Mouse (Mus musculus) left cerebral cortex, postnatal 36 days (tissue): ENCODE data around the gene Prr19. TPM values are rescaled to one million over a fixed set of nuclear protein-coding genes. Genes with fewer than 3 reads are reported as not detected.
"Not testable (repeated sequence)": the region's sequence is repeated elsewhere in the genome, so short reads cannot be mapped to it uniquely, and the experiment has no call there.

Experiments
- DNase-seq, 2 experiments: peaks; one replicate each; pipeline ENCODE4 v3.0.0; 2021 to 2022; ENCODE audit warnings: low spot score in 2 of 2, mixed read lengths in 1 of 2
- intact Hi-C: fragments of 180-260 bp; cut with DNase I; formaldehyde crosslinking; loops from one replicate; pipeline ENCODE4 v1.15.1; 2025
- total RNA-seq, 2 experiments: library from RNA; stranded (reverse); gene quantifications; 2 replicates each; pipeline ENCODE4 v1.2.3; 2021

The Prr19 gene
- total RNA-seq, 2 experiments from 2014 or later, result not detected

DNA sequence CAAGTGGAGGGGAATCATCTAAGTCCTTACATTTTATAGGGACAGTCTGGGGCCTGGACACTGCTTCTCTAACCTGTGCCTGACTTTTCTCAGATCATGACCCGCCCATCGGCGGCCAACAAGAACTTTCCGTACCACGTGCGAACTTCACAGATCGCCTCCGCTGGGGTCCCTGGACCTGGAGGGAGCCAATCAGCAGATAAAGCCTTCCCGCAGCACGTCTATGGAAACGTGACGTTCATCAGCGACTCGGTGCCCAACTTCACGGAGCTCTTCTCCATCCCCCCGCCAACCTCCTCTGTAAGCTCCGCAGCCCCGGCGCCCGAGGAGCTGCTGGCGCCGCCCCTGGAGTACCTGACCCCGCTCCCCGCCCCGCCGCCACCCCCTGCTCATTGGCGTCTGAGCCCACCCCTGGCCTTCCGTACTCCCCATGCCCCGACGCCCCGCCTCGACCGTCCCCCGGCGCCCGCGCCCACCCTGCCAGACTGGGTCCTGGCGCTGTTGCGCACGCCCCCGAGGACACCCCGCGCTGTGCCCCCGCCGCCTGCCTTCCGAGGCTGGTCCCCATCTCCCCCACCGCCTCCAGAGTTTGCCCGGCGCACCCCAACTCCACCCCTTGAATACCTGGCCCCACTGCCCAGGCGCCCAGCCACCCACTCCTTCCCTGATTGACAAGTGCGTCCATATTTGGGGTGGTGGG, 13.5 kb downstream of the Prr19 start:
- intact Hi-C loops, result loop anchor here (10.0 kb wide), 2 partner anchors 240 to 430 kb away; partner anchors contain the start of genes Grik5, Rps19 and Zfp574

DNA sequence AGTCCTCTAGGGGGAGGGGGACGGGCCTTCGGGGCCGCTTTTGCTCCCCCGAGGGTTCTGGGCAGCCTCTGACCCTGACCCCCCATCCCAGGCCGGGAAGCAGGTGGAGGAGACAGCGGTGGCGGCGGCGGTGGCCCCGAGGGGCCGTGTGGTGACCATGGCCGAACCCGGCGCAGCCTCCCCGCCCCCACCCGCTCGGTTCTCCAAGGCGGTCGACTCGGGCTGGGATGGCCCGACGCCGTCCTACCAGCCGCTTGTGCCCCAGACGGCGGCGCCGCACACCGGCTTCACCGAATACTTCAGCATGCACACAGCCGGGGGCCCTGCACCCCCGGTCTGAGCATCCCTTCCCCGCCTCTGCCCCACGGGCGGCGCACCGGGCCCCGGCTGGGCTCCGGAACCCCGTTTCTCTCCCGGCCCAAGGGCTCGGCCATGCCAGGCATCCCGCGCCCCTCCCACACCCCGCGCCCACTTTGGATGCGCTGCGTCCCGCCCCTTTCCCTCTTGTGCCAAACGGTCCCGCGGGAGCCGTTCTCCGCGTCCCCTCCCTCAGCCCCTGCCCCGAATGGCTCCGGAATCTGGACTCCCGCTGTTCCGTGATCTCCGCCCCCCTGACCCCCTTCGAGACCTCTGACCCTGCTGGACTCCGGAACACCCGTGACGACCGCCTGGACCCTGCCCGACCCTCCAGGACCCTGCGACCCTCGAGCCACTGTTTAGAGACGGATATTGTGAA, 14.3 kb downstream of the Prr19 start:
- DNase-seq, result no peak
- intact Hi-C loops, result loop anchor here (1.0 to 10.0 kb wide), 5 partner anchors 37 to 431 kb away; partner anchors contain the start of genes Grik5, Rps19 and Zfp574

More for the DNA sequence above, 13.5 kb downstream of the Prr19 start:
- DNase-seq, result no peak

DNA sequence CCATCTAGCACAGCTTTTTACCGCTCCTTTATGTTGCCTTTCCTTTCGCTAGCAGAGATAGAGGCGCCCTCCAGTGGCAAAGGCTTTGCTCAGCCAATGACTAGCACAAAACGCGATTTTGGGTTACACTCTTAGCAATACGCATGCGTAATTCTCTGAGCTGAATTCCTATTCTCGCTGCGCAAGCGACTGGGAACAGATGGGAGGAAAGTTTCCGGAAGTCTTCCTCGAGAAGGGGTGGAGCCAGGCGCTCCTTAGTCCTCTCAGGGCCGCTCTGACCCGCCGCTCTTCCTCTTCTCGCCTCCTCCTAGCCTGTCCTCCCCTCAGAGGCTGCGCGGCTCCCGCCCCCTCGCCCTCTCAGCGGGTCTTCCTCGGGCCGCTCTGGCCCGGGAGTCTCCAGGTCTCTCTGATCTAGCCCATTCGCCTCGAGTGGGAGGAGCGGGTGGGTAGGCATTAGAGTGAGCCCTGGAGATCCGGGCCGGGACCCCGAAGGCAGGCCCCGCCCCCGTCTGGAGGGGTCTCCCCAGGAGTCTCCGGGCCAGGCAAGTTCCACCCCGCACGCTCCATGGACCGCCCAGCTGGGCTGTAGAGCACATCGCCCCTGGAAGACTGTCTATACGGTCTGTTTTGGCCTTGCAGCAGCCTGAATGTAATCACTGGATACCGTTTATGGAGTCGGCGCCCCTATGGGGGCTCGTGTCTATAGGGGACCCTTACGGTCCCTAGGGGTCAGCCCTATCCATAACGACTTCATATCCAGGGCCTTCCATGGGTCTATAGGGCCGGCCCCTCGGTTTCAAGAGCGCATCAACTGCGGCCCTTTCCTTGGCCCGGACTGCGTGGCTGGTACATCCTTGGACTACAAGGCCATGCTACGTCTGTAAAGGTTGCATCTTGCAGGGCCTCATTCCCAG, 15.6 kb downstream of the Prr19 start, which contains the start of gene Megf8:
Gene Megf8 (plus strand): TSS at position 633 of the 914 bp plus-strand sequence.
- DNase-seq, result peak; percentile 92 to 95
- intact Hi-C loops, result loop anchor here (1.0 to 10.0 kb wide), 5 partner anchors 38 to 432 kb away; partner anchors contain the start of genes Grik5, Rps19 and Zfp574

DNA sequence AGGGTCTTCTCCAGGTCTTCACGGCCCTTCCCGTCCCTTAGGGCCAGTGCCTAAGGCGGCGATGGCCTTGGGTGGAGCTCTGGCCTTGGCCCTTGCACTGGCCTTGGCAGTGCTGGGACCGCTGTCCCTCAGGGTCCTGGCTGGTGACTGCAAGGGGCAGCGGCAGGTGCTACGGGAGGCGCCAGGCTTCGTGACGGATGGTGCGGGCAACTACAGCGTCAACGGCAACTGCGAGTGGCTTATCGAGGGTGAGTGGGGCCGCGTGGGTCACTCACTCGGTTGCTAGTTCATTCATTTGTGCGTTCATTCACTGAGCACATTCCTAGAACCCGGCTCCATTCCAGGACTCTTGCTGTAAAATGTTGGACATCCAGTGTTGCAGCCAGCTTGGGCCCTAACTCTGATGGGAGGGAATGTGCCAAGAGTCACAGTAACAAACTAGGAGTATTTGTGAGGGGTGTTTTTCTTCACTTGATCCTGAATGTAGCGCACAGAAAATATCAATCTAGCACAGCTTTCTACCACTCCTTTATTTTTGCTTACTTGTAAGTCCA, 16.3 kb downstream of the Prr19 start:
- no peak for DNase-seq
- intact Hi-C loops, result loop anchor here (2.0 to 10.0 kb wide), 3 partner anchors 39 to 433 kb away; partner anchors contain the start of genes Grik5, Rps19 and Zfp574

DNA sequence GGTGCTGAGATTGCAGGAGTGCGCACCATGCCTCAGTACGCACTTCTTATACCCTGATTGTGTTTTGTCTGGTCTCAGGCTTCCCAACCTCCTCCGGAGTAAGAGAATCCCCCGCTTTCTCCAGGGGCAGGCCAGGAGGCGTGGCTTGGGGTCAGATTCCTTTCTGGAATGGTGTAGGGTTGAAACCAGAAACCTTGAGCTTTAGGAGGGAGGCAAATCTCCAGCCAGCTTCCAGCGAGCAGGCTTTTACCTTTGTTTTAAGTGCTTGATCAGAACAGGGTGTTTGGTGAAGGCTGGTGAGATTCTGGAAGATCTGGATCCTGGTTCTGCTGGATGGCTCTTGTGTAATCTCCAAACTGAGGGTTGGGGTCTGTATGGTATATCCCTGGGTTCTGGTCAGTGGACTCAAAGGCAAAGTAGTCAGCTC, 20.9 kb downstream of the Prr19 start:
- no peak for DNase-seq
- intact Hi-C loops, result no loop called here

DNA sequence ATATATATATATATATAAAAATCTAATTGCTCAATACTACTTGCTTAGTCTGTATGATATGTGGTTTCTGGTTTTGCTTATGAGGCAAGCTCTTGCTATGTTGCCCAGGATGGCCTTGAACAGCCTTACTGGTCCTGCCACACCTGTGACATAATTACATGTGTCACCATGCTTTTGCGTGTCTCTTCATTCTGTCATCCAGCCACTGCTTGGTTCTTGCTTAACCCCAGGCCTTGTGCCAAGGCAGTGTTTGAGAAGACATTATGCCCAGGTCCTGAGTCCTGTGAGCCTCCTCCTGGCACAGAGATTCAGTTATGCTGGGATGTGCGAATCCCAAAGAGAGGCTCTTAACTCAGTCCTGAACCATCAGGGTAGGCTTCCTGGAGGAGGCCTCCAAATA, 22.0 kb downstream of the Prr19 start:
- intact Hi-C loops, result no loop called here
- DNase-seq, result no peak

DNA sequence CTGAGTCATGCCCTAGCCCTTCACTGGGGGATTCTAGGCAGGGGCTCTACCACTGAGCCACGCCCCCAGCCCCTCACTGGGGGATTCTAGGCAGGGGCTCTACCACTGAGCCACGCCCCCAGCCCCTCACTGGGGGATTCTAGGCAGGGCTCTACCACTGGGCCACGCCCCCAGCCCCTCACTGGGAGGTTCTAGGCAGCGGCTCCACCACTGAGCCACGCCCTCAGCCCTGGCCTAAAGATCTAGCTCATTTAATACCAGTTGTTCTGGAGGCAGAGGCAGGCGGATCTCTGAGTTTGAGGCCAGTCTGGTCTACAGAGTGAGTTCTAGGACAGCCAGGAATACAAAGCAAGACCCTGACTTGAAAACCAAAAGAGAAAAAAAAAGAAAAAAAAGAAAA, 24.2 kb downstream of the Prr19 start:
- not testable (repeated sequence) for DNase-seq
- intact Hi-C loops, result loop anchor here (5.0 kb wide), 1 partner anchor 37 kb away; no protein-coding TSS in a partner anchor

DNA sequence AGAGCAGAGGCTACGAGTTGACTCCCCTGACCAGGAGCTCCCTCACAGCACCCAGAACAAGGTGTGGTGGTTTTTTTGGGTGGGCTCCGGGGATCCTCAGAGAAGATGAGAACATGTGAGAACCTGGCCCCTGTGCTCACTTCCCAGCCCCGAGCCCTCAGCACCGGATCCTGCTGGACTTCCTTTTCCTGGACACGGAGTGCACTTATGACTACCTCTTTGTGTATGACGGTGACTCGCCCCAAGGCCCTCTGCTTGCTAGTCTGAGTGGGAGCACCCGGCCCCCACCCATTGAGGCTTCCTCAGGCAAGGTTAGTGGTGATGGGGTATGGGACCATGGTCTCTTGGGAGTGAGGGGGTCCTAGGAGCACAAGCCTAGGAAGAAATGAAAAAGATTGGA, 25.0 kb downstream of the Prr19 start:
- intact Hi-C loops, result loop anchor here (5.0 kb wide), 1 partner anchor 36 kb away; no protein-coding TSS in a partner anchor
- DNase-seq, result no peak

DNA sequence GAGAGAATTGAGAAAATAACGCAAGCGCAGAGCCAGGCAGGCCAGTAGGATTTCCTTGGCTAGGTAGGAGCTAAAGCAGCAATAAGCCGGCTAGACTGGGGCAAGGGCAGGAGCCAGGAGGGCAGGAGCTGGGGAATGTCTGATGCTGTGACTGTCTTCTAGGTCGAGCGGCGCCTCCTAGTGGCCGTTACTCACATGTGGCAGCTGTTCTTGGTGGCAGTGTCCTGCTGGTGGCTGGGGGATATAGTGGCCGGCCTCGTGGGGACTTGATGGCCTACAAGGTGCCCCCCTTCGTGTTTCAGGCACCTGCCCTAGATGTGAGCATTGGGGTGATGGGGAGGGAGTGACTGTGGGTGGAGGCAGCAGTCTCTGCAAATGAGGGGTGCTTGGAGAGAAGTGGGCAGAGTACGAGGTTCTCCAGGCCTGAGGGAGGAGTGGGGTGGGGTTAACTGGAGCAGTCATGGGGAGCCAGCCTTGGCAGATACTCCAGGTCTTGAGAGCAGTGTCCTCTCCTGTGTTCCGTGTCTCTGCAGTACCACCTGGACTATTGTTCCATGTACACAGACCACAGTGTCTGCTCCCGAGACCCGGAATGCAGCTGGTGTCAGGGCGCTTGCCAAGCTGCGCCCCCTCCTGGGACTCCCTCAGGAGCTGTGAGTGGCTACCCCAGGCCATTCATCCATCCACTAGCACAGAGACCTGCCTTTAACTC, 32.5 kb downstream of the Prr19 start:
- intact Hi-C loops, result loop anchor here (10.0 kb wide), 1 partner anchor 261 kb away; no protein-coding TSS in a partner anchor
- DNase-seq, result peak; percentile 45 to 55

DNA sequence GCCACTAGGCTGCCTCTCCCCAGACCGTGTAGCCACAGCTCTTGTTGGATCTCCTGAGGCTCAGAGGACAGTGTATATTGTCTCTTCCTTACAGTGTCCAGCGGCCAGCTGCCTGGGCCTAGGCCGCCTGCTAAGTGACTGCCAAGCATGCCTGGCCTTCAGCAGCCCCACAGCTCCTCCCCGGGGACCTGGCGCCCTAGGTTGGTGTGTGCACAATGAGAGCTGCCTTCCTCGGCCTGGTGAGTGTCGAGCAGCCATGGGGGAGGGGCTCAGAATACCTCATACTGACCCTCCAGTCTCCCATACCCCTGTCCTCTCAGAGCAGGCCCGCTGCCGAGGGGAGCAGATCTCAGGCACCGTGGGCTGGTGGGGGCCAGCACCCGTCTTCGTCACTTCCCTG, 33.3 kb downstream of the Prr19 start:
- no peak for DNase-seq
- intact Hi-C loops, result loop anchor here (10.0 kb wide), 1 partner anchor 260 kb away; no protein-coding TSS in a partner anchor

DNA sequence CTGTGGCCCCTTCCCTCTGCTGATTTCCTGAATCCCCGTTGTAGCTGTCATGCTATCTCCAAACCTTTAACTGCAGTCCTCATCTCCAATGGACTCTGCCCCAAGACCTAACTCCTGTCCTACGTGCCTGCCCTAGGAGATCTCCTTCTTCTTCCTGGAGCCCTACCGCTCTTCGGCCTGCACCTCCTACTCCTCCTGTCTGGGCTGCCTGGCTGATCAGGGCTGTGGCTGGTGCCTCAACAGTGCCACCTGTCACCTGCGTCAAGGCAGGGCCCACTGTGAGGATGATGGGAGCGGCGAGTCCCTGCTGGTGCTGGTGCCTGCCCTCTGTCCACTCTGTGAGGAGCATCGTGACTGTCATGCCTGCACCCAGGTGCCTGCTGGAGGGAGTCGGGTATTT, 38.1 kb downstream of the Prr19 start:
- no peak for DNase-seq
- intact Hi-C loops, result loop anchor here (10.0 kb wide), 1 partner anchor 255 kb away; no protein-coding TSS in a partner anchor

DNA sequence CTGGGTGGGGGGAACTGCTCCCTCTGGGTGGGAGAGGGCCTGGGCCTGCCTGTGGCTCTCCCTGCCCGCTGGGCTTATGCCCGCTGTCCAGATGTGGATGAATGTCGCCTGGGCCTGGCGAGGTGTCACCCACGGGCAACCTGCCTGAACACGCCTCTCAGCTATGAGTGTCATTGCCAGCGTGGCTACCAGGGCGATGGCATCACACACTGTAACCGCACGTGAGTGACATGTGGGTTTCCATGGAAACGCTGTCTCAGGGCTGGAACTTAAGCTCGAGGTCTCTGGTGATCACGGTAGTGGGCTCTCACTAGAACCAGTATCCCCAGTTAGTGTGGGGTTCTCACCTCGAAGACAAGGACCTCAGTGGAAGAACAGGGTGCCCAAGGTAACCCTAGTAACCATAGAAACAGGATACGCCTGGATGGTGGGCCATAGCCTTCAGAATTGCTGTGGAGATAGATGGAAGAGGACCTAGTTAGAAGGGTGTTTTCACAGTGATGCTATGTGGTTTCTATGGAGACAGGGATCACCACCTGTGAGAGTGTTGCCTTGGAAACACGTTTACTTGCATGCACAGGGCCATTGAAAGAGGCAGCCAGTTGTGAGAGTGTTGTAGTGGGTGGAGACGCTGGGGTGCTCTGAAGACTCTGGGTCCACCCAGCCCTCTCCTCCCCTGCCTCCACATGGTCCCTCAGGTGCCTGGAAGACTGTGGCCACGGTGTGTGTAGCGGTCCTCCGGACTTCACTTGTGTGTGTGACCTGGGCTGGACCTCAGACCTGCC, 40.0 kb downstream of the Prr19 start:
- DNase-seq, result peak in 1 of 2 experiments; percentile 24
- intact Hi-C loops, result no loop called here

DNA sequence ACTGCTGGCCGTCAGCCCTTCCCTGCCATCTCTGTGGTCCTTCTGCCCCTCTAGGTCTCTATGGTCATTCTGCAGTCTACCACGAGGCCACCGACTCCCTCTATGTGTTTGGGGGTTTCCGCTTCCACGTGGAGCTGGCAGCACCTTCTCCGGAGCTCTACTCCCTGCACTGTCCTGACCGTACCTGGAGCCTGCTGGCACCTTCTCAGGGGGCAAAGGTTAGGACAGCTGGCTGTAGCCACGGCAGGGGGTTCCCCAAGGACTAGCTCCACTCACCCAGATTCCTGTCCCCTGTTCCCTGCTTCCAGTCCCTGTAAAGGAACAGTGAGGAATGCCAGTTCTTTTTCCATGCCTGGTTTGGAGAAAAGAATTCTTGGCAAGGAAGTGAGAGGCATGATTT, 47.6 kb downstream of the Prr19 start:
- no peak for DNase-seq
- intact Hi-C loops, result no loop called here

Other genes starting within 250 kb of the Prr19 start
- 100 to 1,000 TPM; 225 to 248 TPM for gene Grik5, start 229.1 kb upstream of the Prr19 start, total RNA-seq
- 10 to 100 TPM; 34.9 to 40.4 TPM for gene Zfp574, start 228.8 kb upstream of the Prr19 start, total RNA-seq
- gene Pou2f2, start 121.7 kb upstream of the Prr19 start, total RNA-seq, result 10 to 100 TPM in 1 of 2 experiments, 1 to 10 TPM in 1; 8.4 to 15.4 TPM
- 10 to 100 TPM; 25.4 to 28.4 TPM for gene Dedd2, start 80.8 kb upstream of the Prr19 start, total RNA-seq
- 10 to 100 TPM; 11.3 to 11.5 TPM for gene Zfp526, start 80.0 kb upstream of the Prr19 start, total RNA-seq
- gene Gsk3a, start 63.6 kb upstream of the Prr19 start, total RNA-seq, result 100 to 1,000 TPM; 206 to 237 TPM
- gene Erf, start 50.6 kb upstream of the Prr19 start, total RNA-seq, result 10 to 100 TPM; 55.8 to 76.2 TPM
- 100 to 1,000 TPM; 206 to 234 TPM for gene Cic, start 33.7 kb upstream of the Prr19 start, total RNA-seq
- 10 to 100 TPM; 24.0 to 25.5 TPM for gene Pafah1b3, start 3.4 kb upstream of the Prr19 start, total RNA-seq
- gene Tmem145, start 4.7 kb downstream of the Prr19 start, total RNA-seq, result 10 to 100 TPM; 44.4 to 57.4 TPM
- gene Megf8, start 15.8 kb downstream of the Prr19 start, total RNA-seq, result 100 to 1,000 TPM; 108 to 110 TPM
- gene Cnfn, start 68.3 kb downstream of the Prr19 start, total RNA-seq, result not detected
- 10 to 100 TPM in 1 of 2 experiments, 1 to 10 TPM in 1; 6.0 to 11.2 TPM for gene Lipe, start 97.3 kb downstream of the Prr19 start, total RNA-seq
- not detected for gene Cxcl17, start 111.5 kb downstream of the Prr19 start, total RNA-seq
- 1 to 10 TPM; 2.0 to 3.0 TPM for gene Ceacam1, start 176.2 kb downstream of the Prr19 start, total RNA-seq
- under 1 TPM; 0.27 to 0.42 TPM for gene Ceacam2, start 238.4 kb downstream of the Prr19 start, total RNA-seq